Comparison of ENCODE assay signal across 8 mouse cellular contexts in the genomic region with DNA sequence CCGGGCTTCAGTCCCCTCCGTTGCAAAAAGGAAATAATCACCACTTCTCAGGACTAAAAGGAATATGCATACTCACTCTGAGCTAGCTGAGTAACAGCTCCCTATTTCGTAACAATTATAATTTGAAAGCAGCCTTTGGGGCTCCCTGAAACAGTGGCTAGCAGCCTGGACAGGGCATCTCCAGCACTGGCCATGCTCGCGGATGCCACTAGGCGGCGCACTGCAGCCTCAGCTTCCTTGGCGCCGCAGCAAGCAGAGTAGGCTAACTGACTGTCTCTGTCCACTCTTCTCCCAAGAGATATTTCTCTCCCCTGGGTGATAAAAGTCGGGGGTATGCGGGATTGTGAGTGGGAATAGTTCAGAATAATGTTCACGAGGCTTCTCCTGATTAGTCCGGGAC. TPM values are rescaled to one million over a fixed set of nuclear protein-coding genes. Genes with fewer than 3 reads are reported as not detected.
DNase-seq lines count a peak whose midpoint lies in the region; ATAC-seq and TF ChIP-seq lines count a peak whose summit lies in the region.

No protein-coding gene starts in this region.

- intact Hi-C loops in left cerebral cortex, postnatal 14 days (cut with DNase I): loop anchor here (5.0 kb wide), 1 partner anchor 217 kb away; no protein-coding TSS in a partner anchor

- no peak for TF ChIP-seq CTCF in Patski (IDR thresholded peaks at IDR 0.05)

- peak; percentile 5 for ATAC-seq in Patski
- peak; percentile 56 for ATAC-seq in granulocyte monocyte progenitor cell, adult 5-6 weeks (replicated peaks; ENCODE audit: poor library complexity, severe bottlenecking)

- in situ Hi-C loops in Patski (cut with MboI; ENCODE audit: low pct_unique_long_range_greater_than_20kb): loop anchor here (5.0 kb wide), 1 partner anchor 217 kb away; no protein-coding TSS in a partner anchor

- H3K27me3 ChIP-seq in Patski: peaks cover 3% of the 10 kb centered on the region

- DNase-seq in left cerebral cortex, adult 18-20 months (ENCODE audit: low spot score in 2 of 2): peak; percentile 81 to 85
- no peak for DNase-seq in left cerebral cortex, adult 11 months (ENCODE audit: low spot score)
- no peak for DNase-seq in Patski (ENCODE audit: low read depth, low spot score)
- peak; percentile 95 to 97 for DNase-seq in cerebellum, postnatal 10 days
- peak; percentile 63 to 85 for DNase-seq in left cerebral cortex, postnatal 14 days (ENCODE audit: low spot score in 2 of 2)
- peak; percentile 39 to 53 for DNase-seq in natural killer cell, adult 2 months (ENCODE audit: low spot score in 2 of 2)
- DNase-seq in urinary bladder, adult 18-20 months (ENCODE audit: low spot score in 2 of 2): peak; percentile 58 to 82

- CTCF ChIA-PET in Patski (lab: Charles Lee): interaction anchor here (0.6 to 1.8 kb wide), 14 partner anchors 9 to 241 kb away, joined by 3 to 9 read pairs (median 3); no protein-coding TSS in a partner anchor

- POLR2A ChIA-PET in Patski (lab: Charles Lee): interaction anchor here (0.9 to 1.5 kb wide), 3 partner anchors 56 to 218 kb away, joined by 3 read pairs; no protein-coding TSS in a partner anchor

RNA-seq across cellular contexts. Expression of gene Unc5b, which starts 3.6 kb away (rescaled TPM):
- total RNA-seq in left cerebral cortex, adult 18-20 months (2021): 10 to 100 TPM in 1 of 2 experiments, 1 to 10 TPM in 1; 9.3 to 10.3 TPM
- 44.8 TPM for polyA plus RNA-seq in Patski (2021)
- not detected in 2 replicates for total RNA-seq in granulocyte monocyte progenitor cell, adult 5-6 weeks (2014; fragmentation: Nextera tagmentation)
- total RNA-seq in granulocyte monocyte progenitor cell, adult 5-6 weeks (2017): not detected in 2 replicates
- 10 to 100 TPM in 1 of 2 experiments, 1 to 10 TPM in 1; 7.6 to 12.3 TPM for total RNA-seq in left cerebral cortex, postnatal 14 days (2021)

Comparison
In these comparisons a context has a peak if more than half of its experiments do, and no peak if none do; other contexts are left out.
1. DNase-seq: peak in left cerebral cortex, adult 18-20 months (2 of 2), cerebellum, postnatal 10 days (2 of 2), left cerebral cortex, postnatal 14 days (2 of 2), natural killer cell, adult 2 months (2 of 2) and urinary bladder, adult 18-20 months (2 of 2); none in left cerebral cortex, adult 11 months (single experiment) and Patski (single experiment).
2. RNA of gene Unc5b, which starts 3.6 kb away (total RNA-seq): 7.6 to 12.3 TPM in left cerebral cortex, postnatal 14 days and 9.3 to 10.3 TPM in left cerebral cortex, adult 18-20 months; not detected in granulocyte monocyte progenitor cell, adult 5-6 weeks; every median in the first group is over 4 times any median in the second.